Comparison of ENCODE assay signal across 24 mouse cellular contexts in genomic region chr7:73278616-73279015, GRCm38 (mm10).
A peak's percentile ranks its signal among the peaks of the same experiment; 100 is the strongest.
DNase-seq lines count a peak whose midpoint lies in the region.
"Had no signal": no experiment of that assay in that cellular context is flagged by ENCODE, and none has a peak within 500 bp of the region (broad histone marks: within the 10 kb centered on the region; RNA-seq: fewer than 3 reads in every experiment).

No protein-coding gene starts in this region.

- H3K27me3 ChIP-seq in heart, embryonic 10.5 days (ENCODE audit: insufficient read depth, poor library complexity, severe bottlenecking) = no peaks in the 10 kb centered on the region
- H3K27me3 ChIP-seq: CH12.LX; embryonic facial prominence, embryonic 15.5 days; limb, embryonic 12.5 days; liver, embryonic 13.5 days; lung, embryonic 15.5 days; midbrain, embryonic 13.5 days had no signal

- H3K36me3 ChIP-seq in heart, embryonic 10.5 days = no peaks in the 10 kb centered on the region
- H3K36me3 ChIP-seq: embryonic facial prominence, embryonic 15.5 days; forebrain, embryonic 10.5 days; limb, embryonic 12.5 days; liver, embryonic 13.5 days; lung, embryonic 15.5 days; midbrain, embryonic 13.5 days had no signal

- DNase-seq in heart, adult 18-20 months = peak; percentile 57 to 80
- DNase-seq in heart, embryonic 10.5 days (ENCODE audit: low spot score) = no peak
- peak; percentile 59 for DNase-seq in cerebellum, adult 9-10 months
- DNase-seq in gastrocnemius, adult 8-10 months (ENCODE audit: low spot score in 2 of 2) = peak; percentile 49 to 70
- peak; percentile 45 to 61 for DNase-seq in heart, postnatal 14 days
- DNase-seq in spleen, postnatal 10 days (ENCODE audit: low spot score in 2 of 2) = no peak
- no peak for DNase-seq in spleen, postnatal 36 days (ENCODE audit: low spot score in 2 of 2)
- DNase-seq in adrenal gland, adult 18-20 months (ENCODE audit: low spot score in 2 of 2) = no peak
- DNase-seq: adrenal gland, postnatal 10 days; kidney, adult 11 months; liver, embryonic 13.5 days; right cerebral cortex, postnatal 4 days; thymus, postnatal 14 days had no signal

- no peak overlapping the region for H3K27ac ChIP-seq in heart, embryonic 10.5 days
- H3K27ac ChIP-seq: embryonic facial prominence, embryonic 15.5 days; forebrain, embryonic 10.5 days; hindbrain, postnatal 0 days; kidney, postnatal 0 days; layer of hippocampus, adult 2 months; limb, embryonic 12.5 days; liver, embryonic 13.5 days; lung, embryonic 15.5 days; macrophage; midbrain, embryonic 13.5 days had no signal

- 79% methylated on average over 6 of the region's 6 CpGs for WGBS in heart, embryonic 10.5 days

- intact Hi-C loops in heart, postnatal 14 days (cut with DNase I) = loop anchor here (2.0 to 5.0 kb wide), 3 partner anchors 49 to 241 kb away; partner anchors contain the start of gene Rgma

- H3K9me3 ChIP-seq in heart, embryonic 10.5 days = no peaks in the 10 kb centered on the region
- H3K9me3 ChIP-seq: embryonic facial prominence, embryonic 15.5 days; forebrain, embryonic 10.5 days; lung, embryonic 15.5 days had no signal

- no peaks in the 10 kb centered on the region for H3K4me1 ChIP-seq in heart, embryonic 10.5 days
- H3K4me1 ChIP-seq: embryonic facial prominence, embryonic 15.5 days; forebrain, embryonic 10.5 days; limb, embryonic 12.5 days; liver, embryonic 13.5 days; lung, embryonic 15.5 days; midbrain, embryonic 13.5 days had no signal

- H3K4me3 ChIP-seq in heart, embryonic 10.5 days = no peak overlapping the region
- H3K4me3 ChIP-seq: embryonic facial prominence, embryonic 15.5 days; forebrain, embryonic 10.5 days; layer of hippocampus, adult 2 months; limb, embryonic 12.5 days; liver, embryonic 13.5 days; lung, embryonic 15.5 days; midbrain, embryonic 13.5 days; myocyte had no signal

Comparison
In these comparisons a context has a peak if more than half of its experiments do, and no peak if none do; other contexts are left out.
1. DNase-seq: peak in heart, adult 18-20 months (2 of 2), cerebellum, adult 9-10 months (single experiment), gastrocnemius, adult 8-10 months (2 of 2) and heart, postnatal 14 days (2 of 2); none in heart, embryonic 10.5 days (single experiment), spleen, postnatal 10 days (0 of 2), spleen, postnatal 36 days (0 of 2) and adrenal gland, adult 18-20 months (0 of 2).